ENCODE assay signal across 9 mouse cellular contexts in the genomic region with DNA sequence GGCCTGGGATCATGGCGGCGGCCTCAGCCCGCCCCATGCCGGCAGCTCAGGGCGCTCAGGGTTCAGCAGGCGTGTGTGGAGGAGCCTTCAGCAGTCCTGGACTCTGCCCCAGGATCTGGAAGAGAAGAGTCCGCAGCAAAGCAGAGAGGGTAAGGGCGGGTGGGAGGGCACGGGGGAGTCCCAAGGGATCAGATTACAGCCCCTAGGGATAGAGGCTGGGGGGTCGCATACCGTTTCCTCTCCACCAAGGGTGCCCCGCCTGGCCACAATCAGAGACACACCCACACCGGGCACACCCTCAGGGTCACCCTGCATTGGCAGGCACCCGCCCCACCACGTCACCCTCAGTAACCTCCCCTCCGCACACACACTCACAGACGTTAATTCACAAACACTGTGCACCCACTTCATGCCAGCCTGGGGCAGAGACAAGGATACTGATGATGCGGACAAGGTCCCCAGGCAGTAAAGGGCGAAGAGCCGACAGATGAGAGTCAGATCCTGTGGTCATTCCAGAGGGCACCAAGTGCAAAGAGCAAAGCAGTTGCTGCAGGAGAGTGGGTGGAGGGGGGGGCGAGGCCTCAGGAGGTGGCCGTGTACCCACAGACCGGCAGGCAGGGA. TPM values are rescaled to one million over a fixed set of nuclear protein-coding genes. Genes with fewer than 3 reads are reported as not detected.
DNase-seq lines count a peak whose midpoint lies in the region; ATAC-seq and TF ChIP-seq lines count a peak whose summit lies in the region.
"Had no signal": no experiment of that assay in that cellular context is flagged by ENCODE, and none has a peak within 500 bp of the region (broad histone marks: within the 10 kb centered on the region; RNA-seq: fewer than 3 reads in every experiment).

No protein-coding gene starts in this region.

- no peaks in the 10 kb centered on the region for H3K9me3 ChIP-seq in limb, embryonic 13.5 days

- peak overlapping the region; percentile 45; the same call in 1 of the 2 replicates for H3K9ac ChIP-seq in limb, embryonic 13.5 days

- H3K4me1 ChIP-seq in testis, adult 2 months (ENCODE audit: control insufficient read depth, insufficient read depth, low read length) = peaks cover 7% of the 10 kb centered on the region
- H3K4me1 ChIP-seq in limb, embryonic 13.5 days = peaks cover 77% of the 10 kb centered on the region

- no peak for ATAC-seq in limb, embryonic 13.5 days (ENCODE audit: low FRiP score, low read depth)

- no peaks in the 10 kb centered on the region for H3K36me3 ChIP-seq in testis, adult 2 months (ENCODE audit: control insufficient read depth, insufficient read depth, low read length)
- H3K36me3 ChIP-seq in limb, embryonic 13.5 days = no peaks in the 10 kb centered on the region

- 32% methylated on average over 23 of the region's 23 CpGs for WGBS in limb, embryonic 13.5 days

- H3K4me2 ChIP-seq in limb, embryonic 13.5 days (replicated peaks) = peak overlapping the region; percentile 63

- no peak for TF ChIP-seq POLR2A in testis, adult 2 months (IDR thresholded peaks at IDR 0.05; ENCODE audit: control insufficient read depth, low read depth, low read length)

- DNase-seq in adrenal gland, postnatal 36 days = peak; percentile 61 to 65
- DNase-seq in adrenal gland, adult 18-20 months (ENCODE audit: low spot score in 2 of 2) = no peak
- DNase-seq in testis, postnatal 14 days (ENCODE audit: low spot score) = no peak
- no peak for DNase-seq in cerebellum, adult 9-10 months
- no peak for DNase-seq in layer of hippocampus, adult 18-20 months (ENCODE audit: low spot score in 2 of 2)
- DNase-seq in gastrocnemius, postnatal 4 days (ENCODE audit: low spot score in 2 of 2) = no peak
- DNase-seq: right cerebral cortex, adult 18-20 months had no signal

- no peak for TF ChIP-seq CTCF in testis, adult 2 months (IDR thresholded peaks at IDR 0.05; ENCODE audit: control insufficient read depth, insufficient read depth, insufficient replicate concordance, low read depth, low read length)

- H3K4me3 ChIP-seq in testis, adult 2 months (ENCODE audit: control insufficient read depth, low read depth, low read length) = peak overlapping the region; percentile 51
- H3K4me3 ChIP-seq in limb, embryonic 13.5 days = no peak overlapping the region

- H3K27me3 ChIP-seq in testis, adult 2 months (ENCODE audit: control insufficient read depth, insufficient read depth, low read length) = no peaks in the 10 kb centered on the region
- 0 out of 2 replicates have a peak, but pooled peaks cover 2% of the 10 kb centered on the region for H3K27me3 ChIP-seq in limb, embryonic 13.5 days

- H3K27ac ChIP-seq in testis, adult 2 months (ENCODE audit: control insufficient read depth, insufficient read depth, low read depth, low read length) = no peak overlapping the region
- peak overlapping the region; percentile 65; the same call in 1 of the 2 replicates for H3K27ac ChIP-seq in limb, embryonic 13.5 days

RNA-seq across cellular contexts. Expression of a gene that starts 3.9 kb away (rescaled TPM):
- 1 to 10 TPM; 4.6 to 8.4 TPM for total RNA-seq in adrenal gland, postnatal 36 days (2021)
- total RNA-seq in adrenal gland, adult 18-20 months (2021) = 1 to 10 TPM; 5.1 to 6.3 TPM
- polyA plus RNA-seq in testis, adult 2 months (2012; rRNA removed) = 2.1 and 4.1 TPM in 2 replicates
- polyA plus RNA-seq in limb, embryonic 13.5 days (2015; fragmentation: Nextera tagmentation; extraction: Ambion mirVana) = 8.0 and 8.6 TPM in 2 replicates
- total RNA-seq in layer of hippocampus, adult 18-20 months (2021) = 1 to 10 TPM; 1.5 to 2.5 TPM
- total RNA-seq in gastrocnemius, postnatal 4 days (2021) = 10 to 100 TPM; 50.9 to 52.0 TPM

RNA-seq across cellular contexts. Expression of a gene that starts 17.7 kb away (rescaled TPM):
- 10 to 100 TPM; 37.8 to 43.1 TPM for total RNA-seq in adrenal gland, postnatal 36 days (2021)
- 10 to 100 TPM; 38.0 to 41.1 TPM for total RNA-seq in adrenal gland, adult 18-20 months (2021)
- polyA plus RNA-seq in testis, adult 2 months (2012; rRNA removed) = 16.4 and 20.5 TPM in 2 replicates
- 44.3 and 49.5 TPM in 2 replicates for polyA plus RNA-seq in limb, embryonic 13.5 days (2015; fragmentation: Nextera tagmentation; extraction: Ambion mirVana)
- total RNA-seq in layer of hippocampus, adult 18-20 months (2021) = 10 to 100 TPM; 12.5 to 13.2 TPM
- 10 to 100 TPM; 31.8 to 35.2 TPM for total RNA-seq in gastrocnemius, postnatal 4 days (2021)

RNA-seq across cellular contexts. Expression of a gene that starts 24.5 kb away (rescaled TPM):
- total RNA-seq in adrenal gland, postnatal 36 days (2021) = 1 to 10 TPM in 1 of 2 experiments, under 1 TPM in 1; 0.99 to 1.6 TPM
- 1 to 10 TPM; 1.4 to 1.7 TPM for total RNA-seq in adrenal gland, adult 18-20 months (2021)
- 1.6 and 1.8 TPM in 2 replicates for polyA plus RNA-seq in testis, adult 2 months (2012; rRNA removed)
- 1.5 and 1.7 TPM in 2 replicates for polyA plus RNA-seq in limb, embryonic 13.5 days (2015; fragmentation: Nextera tagmentation; extraction: Ambion mirVana)
- total RNA-seq in layer of hippocampus, adult 18-20 months (2021) = 1 to 10 TPM; 1.1 to 1.4 TPM
- under 1 TPM; 0.66 to 0.78 TPM for total RNA-seq in gastrocnemius, postnatal 4 days (2021)

RNA-seq across cellular contexts. Expression of a gene that starts 26.5 kb away (rescaled TPM):
- 10 to 100 TPM; 14.5 to 19.5 TPM for total RNA-seq in adrenal gland, postnatal 36 days (2021)
- total RNA-seq in adrenal gland, adult 18-20 months (2021) = 10 to 100 TPM; 13.3 to 16.5 TPM
- 136 and 139 TPM in 2 replicates for polyA plus RNA-seq in testis, adult 2 months (2012; rRNA removed)
- 18.4 and 19.6 TPM in 2 replicates for polyA plus RNA-seq in limb, embryonic 13.5 days (2015; fragmentation: Nextera tagmentation; extraction: Ambion mirVana)
- total RNA-seq in layer of hippocampus, adult 18-20 months (2021) = 10 to 100 TPM; 10.7 to 13.5 TPM
- 10 to 100 TPM; 15.5 to 20.5 TPM for total RNA-seq in gastrocnemius, postnatal 4 days (2021)

RNA-seq across cellular contexts. Expression of a gene that starts 28.4 kb away (rescaled TPM):
- total RNA-seq in adrenal gland, postnatal 36 days (2021) = 10 to 100 TPM in 1 of 2 experiments, 1 to 10 TPM in 1; 8.6 to 10.1 TPM
- 10 to 100 TPM in 1 of 2 experiments, 1 to 10 TPM in 1; 9.2 to 15.7 TPM for total RNA-seq in adrenal gland, adult 18-20 months (2021)
- 4.0 and 5.0 TPM in 2 replicates for polyA plus RNA-seq in testis, adult 2 months (2012; rRNA removed)
- polyA plus RNA-seq in limb, embryonic 13.5 days (2015; fragmentation: Nextera tagmentation; extraction: Ambion mirVana) = 13.4 and 15.5 TPM in 2 replicates
- 1 to 10 TPM; 5.1 to 7.3 TPM for total RNA-seq in layer of hippocampus, adult 18-20 months (2021)
- total RNA-seq in gastrocnemius, postnatal 4 days (2021) = 1 to 10 TPM; 4.6 to 4.8 TPM

Comparison
In these comparisons a context has a peak if more than half of its experiments do, and no peak if none do; other contexts are left out.
1. DNase-seq: peak in adrenal gland, postnatal 36 days (2 of 2); none in adrenal gland, adult 18-20 months (0 of 2), testis, postnatal 14 days (single experiment), cerebellum, adult 9-10 months (single experiment), layer of hippocampus, adult 18-20 months (0 of 2) and gastrocnemius, postnatal 4 days (0 of 2).
2. RNA of a gene that starts 3.9 kb away (total RNA-seq): 50.9 to 52.0 TPM in gastrocnemius, postnatal 4 days; 4.6 to 8.4 TPM in adrenal gland, postnatal 36 days, 5.1 to 6.3 TPM in adrenal gland, adult 18-20 months and 1.5 to 2.5 TPM in layer of hippocampus, adult 18-20 months; every median in the first group is over 4 times any median in the second.